Mouse (Mus musculus): ENCODE measurements around the gene Rragc.

The Rragc gene

GRCm38 (mm10) chr4:123956703-123957491, 39.7 kb downstream of the Rragc start:
- peak; percentile 74 for DNase-seq

DNA sequence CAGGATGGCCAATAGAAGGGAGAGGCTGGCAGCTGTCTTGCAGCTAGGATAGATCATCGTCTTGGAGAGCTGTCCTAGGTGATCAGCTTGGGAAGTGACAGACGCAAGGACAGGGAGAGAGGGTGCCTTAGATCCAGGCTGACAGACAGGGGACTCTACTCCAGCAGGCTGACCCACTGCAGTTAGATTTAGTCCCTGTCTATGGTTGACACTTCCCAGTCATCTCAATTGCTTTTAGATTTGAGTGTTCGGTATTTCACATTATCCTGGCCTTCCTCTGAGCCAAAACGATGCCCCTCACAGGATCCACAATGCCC, 40.2 kb downstream of the Rragc start:
- DNase-seq, result no peak

GRCm38 (mm10) chr4:123957891-123958290, 40.6 kb downstream of the Rragc start:
- DNase-seq, result no peak

GRCm38 (mm10) chr4:123960955-123961354, 43.7 kb downstream of the Rragc start:
- DNase-seq, result no peak

GRCm38 (mm10) chr4:123962721-123963120, 45.5 kb downstream of the Rragc start:
- no peak for DNase-seq

DNA sequence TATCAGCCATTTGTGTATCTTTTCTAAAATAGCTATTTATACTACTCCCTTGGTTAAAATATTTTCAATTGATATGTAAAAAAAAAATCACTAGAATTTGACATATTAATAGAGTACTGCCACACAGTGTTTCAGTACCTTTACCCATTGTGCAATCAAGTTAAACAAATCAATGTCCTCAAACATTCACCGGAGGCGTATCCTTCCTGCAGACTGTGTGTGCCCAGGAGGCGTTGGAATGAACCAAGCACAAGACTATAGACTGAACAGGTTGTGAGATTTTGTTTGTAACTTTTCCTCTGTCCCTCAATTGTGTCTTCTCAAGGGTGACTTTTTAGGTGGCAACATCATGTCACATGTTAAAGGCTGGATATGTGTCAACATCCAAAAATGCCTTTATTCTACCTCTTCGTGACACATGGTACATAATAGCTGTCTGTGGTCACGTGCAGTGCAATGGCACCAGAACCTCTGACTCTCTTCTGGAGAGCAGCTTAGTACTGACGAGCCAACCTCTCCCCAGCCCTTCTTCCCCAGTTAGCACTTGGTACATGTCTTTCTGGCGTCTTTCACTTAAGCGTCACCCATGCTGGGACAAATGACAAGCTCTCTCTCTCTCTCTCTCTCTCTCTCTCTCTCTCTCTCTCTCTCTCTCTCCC, 51.5 kb downstream of the Rragc start:
- DNase-seq, result no peak

DNA sequence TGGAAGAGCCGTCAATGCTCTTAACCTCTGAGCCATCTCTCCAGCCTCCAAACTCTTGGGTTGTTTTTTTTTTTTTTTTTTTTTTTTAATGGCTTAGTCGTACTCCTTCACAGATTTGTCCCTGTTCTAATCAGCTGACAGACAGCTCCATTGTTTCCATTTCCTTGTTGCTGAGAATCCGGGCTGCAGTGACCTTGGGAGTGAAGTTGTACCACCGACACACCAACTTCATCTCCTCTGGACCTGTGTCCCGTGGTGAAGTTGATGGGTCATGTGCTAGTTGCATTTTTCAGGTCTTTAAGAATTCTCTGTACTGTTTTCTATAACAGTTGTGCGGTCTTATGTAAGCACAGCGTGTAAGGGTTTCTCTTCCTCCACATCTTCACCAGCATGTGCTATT, 52.2 kb downstream of the Rragc start:
- DNase-seq, result no peak

- DNase-seq, result no peak
Observed at GRCm38 (mm10) chr4:123971059-123971458, 53.8 kb downstream of the Rragc start.

- DNase-seq, result no peak
Observed at GRCm38 (mm10) chr4:123972423-123973049, 55.3 kb downstream of the Rragc start.

DNA sequence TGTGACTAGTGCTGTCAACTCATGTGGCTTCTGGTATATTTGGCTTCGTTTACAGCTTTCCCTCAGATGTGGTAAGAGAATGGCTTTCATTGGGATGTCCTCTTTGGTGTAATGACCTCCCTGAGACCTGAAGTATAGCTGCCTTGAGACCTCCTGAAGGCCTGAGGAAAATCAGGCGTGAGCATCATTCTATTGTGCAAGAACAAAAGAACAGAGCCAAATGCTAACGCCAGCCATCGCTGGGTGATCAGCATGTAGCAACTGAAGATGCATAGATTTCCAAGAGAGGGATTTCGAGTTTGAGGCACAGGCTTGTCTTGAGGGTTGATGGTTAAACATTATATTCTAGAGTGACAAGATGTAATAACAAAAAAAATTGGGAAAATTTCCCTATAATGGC, 64.9 kb downstream of the Rragc start:
- DNase-seq, result no peak

All from lung, postnatal 36 days (tissue).